Mouse (Mus musculus): ENCODE measurements at regions not wholly inside any gene's neighbourhood (a gene's known extent, or its start where the extent isn't known, plus 50 kb on each side); places are given as distances from the start of the nearest gene placed in this dataset.
A peak's percentile ranks its signal among the peaks of the same experiment; 100 is the strongest.

GRCm38 (mm10) chr2:107785521-107785920, 495.1 kb downstream of the Kcna4 start:
- WGBS, result 55% methylated on average over 2 of the region's 2 CpGs
- H3K9ac ChIP-seq (replicated peaks), result no peak overlapping the region
- no peak overlapping the region for H3K4me3 ChIP-seq
- no peaks in the 10 kb centered on the region for H3K9me3 ChIP-seq
- H3K4me2 ChIP-seq (replicated peaks), result no peak overlapping the region
- no peaks in the 10 kb centered on the region for H3K36me3 ChIP-seq
- H3K27ac ChIP-seq (replicated peaks), result no peak overlapping the region
- 0 out of 2 replicates have a peak, but pooled peaks cover 2% of the 10 kb centered on the region for H3K4me1 ChIP-seq
- H3K27me3 ChIP-seq, result no peaks in the 10 kb centered on the region
- peak; percentile 58; the same call in 1 of the 2 replicates for ATAC-seq (ENCODE audit: low FRiP score, low read depth)

DNA sequence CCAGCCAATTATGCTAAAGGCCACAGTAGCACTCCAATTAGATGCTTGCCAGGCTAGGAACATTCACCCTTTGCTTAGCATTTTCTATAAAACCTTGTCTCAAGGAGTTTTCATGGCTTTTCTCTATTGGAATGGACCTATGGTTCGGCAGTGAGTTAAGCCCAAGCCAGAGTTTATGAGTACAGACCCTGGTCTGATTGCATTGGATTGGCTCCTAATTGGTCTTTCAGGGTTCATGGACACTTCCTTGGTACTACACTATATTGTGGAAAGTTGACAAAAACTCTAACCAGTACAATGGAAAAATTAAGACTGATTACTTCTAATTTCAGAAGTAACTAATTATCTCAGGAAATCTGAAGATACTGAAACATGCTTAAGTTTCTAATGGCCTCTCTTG, 506.5 kb downstream of the Kcna4 start:
- WGBS, result 89% methylated on average over 1 of the region's 1 CpGs
- Histone ChIP-seq H3K4me2 (replicated peaks) (no peak overlapping the region), H3K36me3 (no peaks in the 10 kb centered on the region), H3K4me3 (no peak overlapping the region), H3K4me1 (no peaks in the 10 kb centered on the region), H3K9me3 (no peaks in the 10 kb centered on the region), H3K27ac (replicated peaks) (no peak overlapping the region), H3K27me3 (no peaks in the 10 kb centered on the region), H3K9ac (replicated peaks) (no peak overlapping the region)
- no peak for ATAC-seq (ENCODE audit: low FRiP score, low read depth)

GRCm38 (mm10) chr2:107813206-107813605, 522.8 kb downstream of the Kcna4 start:
- no peak for ATAC-seq (ENCODE audit: low FRiP score, low read depth)
- Histone ChIP-seq H3K9ac (replicated peaks) (no peak overlapping the region), H3K36me3 (no peaks in the 10 kb centered on the region), H3K9me3 (no peaks in the 10 kb centered on the region), H3K4me3 (no peak overlapping the region), H3K27me3 (no peaks in the 10 kb centered on the region), H3K4me2 (replicated peaks) (no peak overlapping the region), H3K4me1 (peaks cover 4% of the 10 kb centered on the region; the same call in 1 of the 2 replicates), H3K27ac (replicated peaks) (no peak overlapping the region)
- 42% methylated on average over 3 of the region's 3 CpGs for WGBS

DNA sequence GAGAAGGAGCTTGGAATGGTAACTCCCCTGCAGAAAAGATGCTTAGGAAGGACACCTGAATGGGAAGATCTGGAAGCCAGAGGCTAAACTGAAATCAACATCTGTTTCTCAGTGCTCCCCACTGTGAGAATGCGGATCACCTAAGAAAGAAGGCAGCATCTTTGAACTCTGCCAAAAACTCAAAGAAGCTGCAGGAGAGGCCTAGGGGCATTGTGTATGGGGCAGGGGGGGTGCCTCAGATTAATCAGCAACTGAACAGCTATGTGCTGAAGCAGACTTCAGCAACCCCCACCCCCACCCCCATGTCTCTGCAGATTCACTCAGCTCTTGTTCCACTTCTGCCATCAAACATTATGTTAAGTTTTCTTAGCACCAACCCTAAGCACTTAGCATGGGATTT, 523.6 kb downstream of the Kcna4 start:
- Histone ChIP-seq H3K4me3 (no peak overlapping the region), H3K4me1 (peaks cover 4% of the 10 kb centered on the region; the same call in 1 of the 2 replicates), H3K36me3 (no peaks in the 10 kb centered on the region), H3K4me2 (replicated peaks) (no peak overlapping the region), H3K27ac (replicated peaks) (no peak overlapping the region), H3K9me3 (no peaks in the 10 kb centered on the region), H3K27me3 (no peaks in the 10 kb centered on the region), H3K9ac (replicated peaks) (no peak overlapping the region)
- WGBS, result 25% methylated on average over 1 of the region's 1 CpGs
- ATAC-seq (ENCODE audit: low FRiP score, low read depth), result no peak
